Mouse (Mus musculus) neural tube, embryonic 11.5 days (tissue): ENCODE measurements around the gene Bpifb5. TPM values are rescaled to one million over a fixed set of nuclear protein-coding genes. Genes with fewer than 3 reads are reported as not detected.

Experiments used
- ATAC-seq: fragments of 200-750 bp; cut with Nextera tagmentation; 2 replicates; pipeline ENCODE4 v1.8.0; 2017; ENCODE audit warnings: moderate number of reproducible peaks, mild to moderate bottlenecking, moderate TSS enrichment, moderate library complexity; ENCODE audit not compliant: insufficient read depth, low FRiP score, low TSS enrichment
- DNase-seq: peaks from one replicate; pipeline ENCODE4 v3.0.0-alpha.2; 2015; ENCODE audit warnings: low spot score
- H3K27ac ChIP-seq: fragments of 300-500 bp; sonication (generic); 2 replicates; pipeline ENCODE4 v1.5.1; 2014; ENCODE audit warnings: low read depth, mild to moderate bottlenecking, low read length
- H3K27me3 ChIP-seq: fragments of 300-500 bp; sonication (generic); 2 replicates; pipeline ENCODE4 v1.6.1; 2014; ENCODE audit warnings: mild to moderate bottlenecking, low read length, mixed read lengths; ENCODE audit not compliant: control insufficient read depth, insufficient read depth
- H3K36me3 ChIP-seq: fragments of 300-500 bp; sonication (generic); 2 replicates; pipeline ENCODE4 v1.6.1; 2014; ENCODE audit warnings: mild to moderate bottlenecking, low read length, moderate library complexity, mixed read lengths; ENCODE audit not compliant: control insufficient read depth, insufficient read depth
- H3K4me1 ChIP-seq: fragments of 300-500 bp; sonication (generic); 2 replicates; pipeline ENCODE4 v1.6.1; 2014; ENCODE audit warnings: low read length, mixed read lengths; ENCODE audit not compliant: control insufficient read depth, insufficient read depth
- H3K4me2 ChIP-seq: fragments of 300-500 bp; sonication (generic); 2 replicates; pipeline ENCODE4 v1.6.1; 2014; ENCODE audit warnings: low read depth, mild to moderate bottlenecking, moderate library complexity
- H3K4me3 ChIP-seq: fragments of 300-500 bp; sonication (generic); 2 replicates; pipeline ENCODE4 v1.5.1; 2014; ENCODE audit warnings: low read depth, low read length
- H3K9ac ChIP-seq: fragments of 300-500 bp; sonication (generic); 2 replicates; pipeline ENCODE4 v1.6.1; 2014; ENCODE audit warnings: mild to moderate bottlenecking, low read length
- H3K9me3 ChIP-seq: fragments of 300-500 bp; sonication (generic); 2 replicates; pipeline ENCODE4 v1.6.1; 2016; ENCODE audit warnings: low read length; ENCODE audit not compliant: control insufficient read depth
- WGBS: fragments of 180-500 bp; shearing (Covaris S2); extraction: QIAGEN DNeasy Blood & Tissue Kit; methylation state at CpG from one replicate; pipeline ENCODE4 v1.1.7; 2014; 5-methylcytosine and 5-hydroxymethylcytosine counted together
- polyA plus RNA-seq: library from polyadenylated mRNA; unstranded; fragments of >200 nt; fragmentation: Nextera tagmentation; extraction: Ambion mirVana; gene quantifications from 2 replicates; pipeline ENCODE4 v1.2.1, GENCODE M21; 2014

Bpifb5 gene
- polyA plus RNA-seq, 1 experiment from 2014 or later = not detected

GRCm38 (mm10) chr2:154192141-154192540 is 31.4 kb upstream of the Bpifb5 start:
- no peak for DNase-seq
- no peak for ATAC-seq
- 83% methylated on average over 2 of the region's 2 CpGs for WGBS
- Histone ChIP-seq H3K9ac (no peak overlapping the region), H3K9me3 (no peaks in the 10 kb centered on the region), H3K4me2 (no peak overlapping the region), H3K4me1 (no peaks in the 10 kb centered on the region), H3K4me3 (no peak overlapping the region), H3K36me3 (no peaks in the 10 kb centered on the region), H3K27ac (no peak overlapping the region), H3K27me3 (no peaks in the 10 kb centered on the region)

GRCm38 (mm10) chr2:154193071-154193470 is 30.5 kb upstream of the Bpifb5 start:
- 86% methylated on average over 4 of the region's 4 CpGs for WGBS
- ATAC-seq = no peak
- H3K4me2 ChIP-seq = no peak overlapping the region
- no peaks in the 10 kb centered on the region for H3K9me3 ChIP-seq
- no peaks in the 10 kb centered on the region for H3K27me3 ChIP-seq
- H3K27ac ChIP-seq = no peak overlapping the region
- H3K4me1 ChIP-seq = no peaks in the 10 kb centered on the region
- no peak for DNase-seq
- no peaks in the 10 kb centered on the region for H3K36me3 ChIP-seq
- H3K4me3 ChIP-seq = no peak overlapping the region
- no peak overlapping the region for H3K9ac ChIP-seq

DNA sequence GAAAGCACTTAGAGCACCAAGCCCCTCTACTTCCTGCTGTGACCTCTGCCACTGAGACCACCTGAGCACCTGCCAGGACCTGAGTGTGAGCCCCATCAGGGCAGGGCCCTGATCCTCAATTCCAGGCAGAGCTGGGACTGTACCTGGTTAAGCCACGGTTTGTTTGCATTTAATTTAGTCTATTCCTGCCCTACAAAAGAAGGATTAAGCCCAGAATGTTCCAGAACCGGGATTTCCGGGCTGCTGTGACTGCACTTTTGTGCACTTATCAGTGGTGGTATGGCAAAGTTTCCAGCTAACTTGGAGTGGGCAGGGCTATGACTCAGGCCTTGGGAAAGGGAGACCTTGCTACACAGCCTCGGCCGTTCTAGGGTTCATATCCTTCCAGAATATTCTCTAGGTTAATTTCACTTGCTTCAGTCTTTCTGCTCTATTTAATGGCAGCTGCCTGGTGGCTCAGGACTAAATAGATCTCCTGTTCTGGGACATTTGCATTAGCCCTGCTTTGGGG is 29.5 kb upstream of the Bpifb5 start:
- DNase-seq (no peak), ATAC-seq (no peak)
- 78% methylated on average over 5 of the region's 5 CpGs for WGBS
- Histone ChIP-seq H3K4me1 (no peaks in the 10 kb centered on the region), H3K9me3 (no peaks in the 10 kb centered on the region), H3K27ac (no peak overlapping the region), H3K27me3 (no peaks in the 10 kb centered on the region), H3K4me2 (no peak overlapping the region), H3K4me3 (no peak overlapping the region), H3K36me3 (no peaks in the 10 kb centered on the region), H3K9ac (no peak overlapping the region)

- H3K27ac ChIP-seq = no peak overlapping the region
- no peaks in the 10 kb centered on the region for H3K36me3 ChIP-seq
- H3K4me1 ChIP-seq = no peaks in the 10 kb centered on the region
- H3K9ac ChIP-seq = no peak overlapping the region
- ATAC-seq = no peak
- H3K4me2 ChIP-seq = no peak overlapping the region
- H3K9me3 ChIP-seq = no peaks in the 10 kb centered on the region
- no peaks in the 10 kb centered on the region for H3K27me3 ChIP-seq
- H3K4me3 ChIP-seq = no peak overlapping the region
- no peak for DNase-seq
- 89% methylated on average over 9 of the region's 9 CpGs for WGBS
These were observed 26.5 kb upstream of the Bpifb5 start for GRCm38 (mm10) chr2:154197036-154197435.

DNA sequence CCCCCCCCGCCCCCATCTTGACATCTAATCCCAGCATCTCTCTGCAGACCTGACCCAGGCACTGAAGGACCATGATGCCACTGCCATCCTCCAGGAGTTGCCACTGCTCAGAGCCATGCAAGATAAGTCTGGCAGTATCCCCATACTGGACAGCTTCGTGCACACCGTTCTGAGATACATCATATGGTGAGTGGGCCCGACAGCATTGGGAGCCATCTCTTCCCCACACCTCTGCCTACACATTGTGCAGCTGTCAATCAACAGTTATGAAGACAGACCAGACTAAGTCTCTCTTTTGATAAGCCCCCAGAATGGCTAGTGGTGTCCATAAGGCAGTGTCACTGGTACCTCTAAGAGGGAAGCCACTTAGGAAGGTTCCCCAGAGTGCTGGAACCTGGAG is 18.9 kb upstream of the Bpifb5 start:
- no peak for ATAC-seq
- no peak overlapping the region for H3K4me3 ChIP-seq
- no peaks in the 10 kb centered on the region for H3K4me1 ChIP-seq
- no peak overlapping the region for H3K27ac ChIP-seq
- WGBS = 95% methylated on average over 4 of the region's 4 CpGs
- no peaks in the 10 kb centered on the region for H3K36me3 ChIP-seq
- H3K9ac ChIP-seq = no peak overlapping the region
- no peaks in the 10 kb centered on the region for H3K27me3 ChIP-seq
- no peak for DNase-seq
- H3K9me3 ChIP-seq = no peaks in the 10 kb centered on the region
- H3K4me2 ChIP-seq = no peak overlapping the region

- 68% methylated on average over 7 of the region's 7 CpGs for whole genome bisulfite sequencing
- no peak overlapping the region for H3K4me3 ChIP-seq
- H3K27me3 ChIP-seq = no peaks in the 10 kb centered on the region
- no peak overlapping the region for H3K27ac ChIP-seq
- H3K36me3 ChIP-seq = no peaks in the 10 kb centered on the region
- H3K4me1 ChIP-seq = no peaks in the 10 kb centered on the region
- no peak for ATAC-seq
- no peak overlapping the region for H3K4me2 ChIP-seq
- H3K9ac ChIP-seq = no peak overlapping the region
- no peak for DNase-seq
- no peaks in the 10 kb centered on the region for H3K9me3 ChIP-seq
These were observed 16.6 kb upstream of the Bpifb5 start for GRCm38 (mm10) chr2:154206908-154207307.

DNA sequence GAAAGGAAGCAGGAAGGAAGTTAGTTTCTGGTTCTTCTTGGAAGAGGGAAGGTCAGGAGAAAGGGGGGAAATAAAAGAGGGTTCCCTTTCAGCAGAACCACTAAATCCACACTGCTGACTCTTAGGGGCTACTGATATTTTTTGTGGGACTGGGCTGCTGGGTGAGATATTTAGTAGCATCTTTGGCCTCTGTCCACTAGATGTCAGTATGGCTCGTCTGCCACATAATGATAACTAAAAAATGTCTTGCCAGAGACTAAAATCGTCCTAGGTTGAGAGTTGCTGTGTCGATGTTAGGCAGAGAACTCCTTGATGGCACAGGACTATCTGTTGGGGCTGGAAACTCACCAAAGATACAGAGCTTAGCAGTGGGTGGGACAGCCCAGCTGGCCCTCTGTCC is 14.4 kb upstream of the Bpifb5 start:
- Histone ChIP-seq H3K4me3 (no peak overlapping the region), H3K27ac (no peak overlapping the region), H3K4me1 (no peaks in the 10 kb centered on the region), H3K9ac (no peak overlapping the region), H3K36me3 (no peaks in the 10 kb centered on the region), H3K4me2 (no peak overlapping the region), H3K9me3 (no peaks in the 10 kb centered on the region), H3K27me3 (no peaks in the 10 kb centered on the region)
- ATAC-seq (no peak), DNase-seq (no peak)
- WGBS = 26% methylated on average over 3 of the region's 3 CpGs

DNA sequence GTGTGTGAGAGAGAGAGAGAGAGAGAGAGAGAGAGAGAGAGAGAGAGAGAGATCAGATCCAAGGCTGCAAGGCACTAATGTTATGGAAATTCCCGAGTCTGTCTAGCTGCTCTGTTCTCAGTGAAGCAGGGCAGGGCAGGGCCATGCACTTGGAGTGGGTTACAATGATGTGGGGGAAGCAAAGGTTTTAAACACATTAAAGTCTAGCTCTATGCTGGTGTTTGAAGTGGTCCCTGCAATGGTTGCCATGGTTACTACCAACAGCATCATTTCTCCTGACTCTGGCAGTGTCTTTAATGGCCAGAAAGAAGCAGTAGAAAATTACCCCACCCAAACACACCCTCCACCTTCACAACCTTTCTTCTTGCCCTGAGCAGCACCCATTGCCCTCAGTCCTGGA is 12.4 kb upstream of the Bpifb5 start:
- ATAC-seq = no peak
- DNase-seq = no peak
- H3K4me3 ChIP-seq = no peak overlapping the region
- H3K9me3 ChIP-seq = no peaks in the 10 kb centered on the region
- no peaks in the 10 kb centered on the region for H3K4me1 ChIP-seq
- no peaks in the 10 kb centered on the region for H3K36me3 ChIP-seq
- no peak overlapping the region for H3K9ac ChIP-seq
- H3K27me3 ChIP-seq = no peaks in the 10 kb centered on the region
- no peak overlapping the region for H3K27ac ChIP-seq
- no peak overlapping the region for H3K4me2 ChIP-seq
- WGBS = 53% methylated on average over 1 of the region's 1 CpGs

GRCm38 (mm10) chr2:154211881-154212280 is 11.7 kb upstream of the Bpifb5 start:
- H3K4me1 ChIP-seq = no peaks in the 10 kb centered on the region
- no peak overlapping the region for H3K4me2 ChIP-seq
- ATAC-seq (no peak), DNase-seq (no peak)
- no peaks in the 10 kb centered on the region for H3K36me3 ChIP-seq
- WGBS = 86% methylated on average over 4 of the region's 4 CpGs
- no peak overlapping the region for H3K4me3 ChIP-seq
- no peak overlapping the region for H3K9ac ChIP-seq
- no peaks in the 10 kb centered on the region for H3K27me3 ChIP-seq
- H3K27ac ChIP-seq = no peak overlapping the region
- H3K9me3 ChIP-seq = no peaks in the 10 kb centered on the region
